Mouse (Mus musculus) thymus, adult 2 months (tissue): ENCODE measurements around the gene Hs6st3.

Experiments used
- CTCF ChIP-seq: fragments of 200-500 bp; IDR thresholded peaks from 2 replicates; pipeline ENCODE4 v1.5.1; 2012; ENCODE audit warnings: mild to moderate bottlenecking, control low read depth, low read length, moderate library complexity, borderline replicate concordance; ENCODE audit not compliant: control insufficient read depth, poor library complexity, insufficient read depth; ENCODE audit errors: extremely low read depth
- POLR2A ChIP-seq: fragments of 200-500 bp; IDR thresholded peaks from 2 replicates; pipeline ENCODE4 v1.6.1; 2012; ENCODE audit warnings: mild to moderate bottlenecking, low read length, control low read depth, moderate library complexity; ENCODE audit not compliant: control insufficient read depth, poor library complexity, insufficient read depth; ENCODE audit errors: extremely low read depth

GRCm38 (mm10) chr14:119488978-119489703 lies 351.0 kb downstream of the Hs6st3 start:
- no peak for TF ChIP-seq POLR2A
- TF ChIP-seq CTCF, result no peak
